In genomic region chr8:95202649-95203275, GRCm38 (mm10) we compare ENCODE assay signal across 8 mouse cellular contexts. TPM values are rescaled to one million over a fixed set of nuclear protein-coding genes. Genes with fewer than 3 reads are reported as not detected.
A peak's percentile ranks its signal among the peaks of the same experiment; 100 is the strongest.
DNase-seq lines count a peak whose midpoint lies in the region; ATAC-seq and TF ChIP-seq lines count a peak whose summit lies in the region.

TSS of gene Kifc3 (minus strand) at chr8:95202812.

- DNase-seq in heart, adult 18-20 months, result peak in 1 of 2 experiments; percentile 45
- no peak for DNase-seq in heart, adult 9 months (ENCODE audit: low spot score in 2 of 2)
- DNase-seq in adrenal gland, adult 18-20 months (ENCODE audit: low spot score in 2 of 2), result peak; percentile 43 to 54
- no peak for DNase-seq in heart, adult 8-10 months (ENCODE audit: low spot score)
- DNase-seq in kidney, postnatal 0 days (ENCODE audit: low spot score), result peak; percentile 43
- no peak for DNase-seq in frontal cortex, postnatal 25 days (ENCODE audit: low spot score in 2 of 2)

- 56% methylated on average over 14 of the region's 14 CpGs for WGBS in kidney, postnatal 0 days
- WGBS in midbrain, embryonic 16.5 days, result 69% methylated on average over 14 of the region's 14 CpGs

- H3K36me3 ChIP-seq in kidney, postnatal 0 days (ENCODE audit: insufficient read depth, low read length), result no peaks in the 10 kb centered on the region
- H3K36me3 ChIP-seq in midbrain, embryonic 16.5 days (ENCODE audit: control insufficient read depth, insufficient read depth, low read length), result no peaks in the 10 kb centered on the region

- H3K27ac ChIP-seq in kidney, postnatal 0 days, result peak within 1 kb of the TSS; percentile 15; the same call in 1 of the 2 replicates
- no peak within 1 kb of the TSS for H3K27ac ChIP-seq in midbrain, embryonic 16.5 days (ENCODE audit: low read length)

- no peaks in the 10 kb centered on the region for H3K9me3 ChIP-seq in kidney, postnatal 0 days (replicated peaks; ENCODE audit: low read length)
- H3K9me3 ChIP-seq in midbrain, embryonic 16.5 days (replicated peaks; ENCODE audit: control insufficient read depth, low read length, poor library complexity, severe bottlenecking), result no peaks in the 10 kb centered on the region

- TF ChIP-seq CTCF in kidney, postnatal 0 days (IDR thresholded peaks at IDR 0.05; ENCODE audit: low read depth), result no peak

- H3K4me1 ChIP-seq in kidney, postnatal 0 days (replicated peaks; ENCODE audit: insufficient read depth, low read length), result no peaks in the 10 kb centered on the region
- 0 out of 2 replicates have a peak, but pooled peaks cover 3% of the 10 kb centered on the region for H3K4me1 ChIP-seq in midbrain, embryonic 16.5 days (ENCODE audit: control insufficient read depth, insufficient read depth, low read length)

- peak; percentile 71 for ATAC-seq in kidney, postnatal 0 days (replicated peaks; ENCODE audit: low FRiP score, low read depth)
- no peak for ATAC-seq in midbrain, embryonic 16.5 days
- no peak for ATAC-seq in erythroid progenitor cell, adult 5-6 weeks (replicated peaks; ENCODE audit: low FRiP score, poor library complexity, severe bottlenecking)

- no peak within 1 kb of the TSS for H3K9ac ChIP-seq in kidney, postnatal 0 days (ENCODE audit: low read depth, low read length)
- H3K9ac ChIP-seq in midbrain, embryonic 16.5 days (ENCODE audit: low read depth, low read length), result no peak within 1 kb of the TSS

- no peaks in the 10 kb centered on the region for H3K27me3 ChIP-seq in kidney, postnatal 0 days (ENCODE audit: insufficient read depth, low read length)
- no peaks in the 10 kb centered on the region for H3K27me3 ChIP-seq in midbrain, embryonic 16.5 days (ENCODE audit: control insufficient read depth, insufficient read depth, low read depth, low read length)

- no peak within 1 kb of the TSS; the same call in 1 of the 2 replicates for H3K4me2 ChIP-seq in kidney, postnatal 0 days (ENCODE audit: low read length)
- no peak within 1 kb of the TSS for H3K4me2 ChIP-seq in midbrain, embryonic 16.5 days (ENCODE audit: low read length)

- H3K4me3 ChIP-seq in kidney, postnatal 0 days (replicated peaks; ENCODE audit: low read depth, low read length), result no peak within 1 kb of the TSS
- no peak within 1 kb of the TSS for H3K4me3 ChIP-seq in midbrain, embryonic 16.5 days (ENCODE audit: low read depth, low read length)

RNA-seq across cellular contexts. Expression of gene Kifc3, which starts in this region (rescaled TPM):
- total RNA-seq in heart, adult 18-20 months (2021), result 10 to 100 TPM; 73.0 to 91.6 TPM
- total RNA-seq in adrenal gland, adult 18-20 months (2021), result 100 to 1,000 TPM; 133 to 161 TPM
- 10 to 100 TPM; 79.2 to 89.7 (median 83.6) TPM for total RNA-seq in heart, adult 8-10 months (2022)
- polyA plus RNA-seq in kidney, postnatal 0 days (2015; fragmentation: Nextera tagmentation; extraction: Ambion mirVana), result 41.2 and 46.2 TPM in 2 replicates
- 28.2 and 31.1 TPM in 2 replicates for polyA plus RNA-seq in midbrain, embryonic 16.5 days (2015; fragmentation: Nextera tagmentation; extraction: Ambion mirVana)
- not detected in 2 replicates for total RNA-seq in erythroid progenitor cell, adult 5-6 weeks (2015; ENCODE audit: low replicate concordance)
- 0.51 and 0.76 TPM in 2 replicates for total RNA-seq in erythroid progenitor cell, adult 5-6 weeks (2017; ENCODE audit: low replicate concordance)

Comparison
In these comparisons a context has a peak if more than half of its experiments do, and no peak if none do; other contexts are left out.
1. RNA of gene Kifc3 (total RNA-seq): 133 to 161 TPM in adrenal gland, adult 18-20 months, 73.0 to 91.6 TPM in heart, adult 18-20 months and 79.2 to 89.7 TPM in heart, adult 8-10 months; 0.51 to 0.76 TPM in erythroid progenitor cell, adult 5-6 weeks; every median in the first group is over 10 times any median in the second.
2. DNase-seq: peak in adrenal gland, adult 18-20 months (2 of 2) and kidney, postnatal 0 days (single experiment); none in heart, adult 9 months (0 of 2), heart, adult 8-10 months (single experiment) and frontal cortex, postnatal 25 days (0 of 2).